Mouse (Mus musculus): ENCODE measurements around the gene Trim71. TPM values are rescaled to one million over a fixed set of nuclear protein-coding genes. Genes with fewer than 3 reads are reported as not detected.

Gene Trim71
- polyA plus RNA-seq, 1 experiment, result not detected

DNA sequence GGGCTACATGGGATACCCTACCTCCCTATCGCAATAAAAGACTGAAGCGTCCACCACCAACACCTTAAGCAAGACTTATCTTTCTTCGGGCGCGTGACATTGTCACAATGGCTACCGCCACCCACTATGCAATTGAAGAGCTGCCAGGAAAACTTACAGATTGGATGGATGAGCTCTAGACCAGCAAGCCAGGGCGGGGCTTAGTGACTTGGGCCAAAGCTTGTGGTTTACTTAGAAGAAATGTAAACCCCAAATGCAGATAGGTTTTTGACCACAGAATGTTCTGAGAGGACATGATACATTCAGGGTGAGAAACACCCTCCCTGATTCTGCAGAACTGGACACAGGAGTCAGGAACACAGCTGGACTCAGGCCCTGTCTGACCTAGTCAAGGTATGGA, 63.1 kb downstream of the Trim71 start:
- 85% methylated on average over 7 of the region's 7 CpGs for WGBS
- DNase-seq (ENCODE audit: low read depth, low spot score), result no peak

DNA sequence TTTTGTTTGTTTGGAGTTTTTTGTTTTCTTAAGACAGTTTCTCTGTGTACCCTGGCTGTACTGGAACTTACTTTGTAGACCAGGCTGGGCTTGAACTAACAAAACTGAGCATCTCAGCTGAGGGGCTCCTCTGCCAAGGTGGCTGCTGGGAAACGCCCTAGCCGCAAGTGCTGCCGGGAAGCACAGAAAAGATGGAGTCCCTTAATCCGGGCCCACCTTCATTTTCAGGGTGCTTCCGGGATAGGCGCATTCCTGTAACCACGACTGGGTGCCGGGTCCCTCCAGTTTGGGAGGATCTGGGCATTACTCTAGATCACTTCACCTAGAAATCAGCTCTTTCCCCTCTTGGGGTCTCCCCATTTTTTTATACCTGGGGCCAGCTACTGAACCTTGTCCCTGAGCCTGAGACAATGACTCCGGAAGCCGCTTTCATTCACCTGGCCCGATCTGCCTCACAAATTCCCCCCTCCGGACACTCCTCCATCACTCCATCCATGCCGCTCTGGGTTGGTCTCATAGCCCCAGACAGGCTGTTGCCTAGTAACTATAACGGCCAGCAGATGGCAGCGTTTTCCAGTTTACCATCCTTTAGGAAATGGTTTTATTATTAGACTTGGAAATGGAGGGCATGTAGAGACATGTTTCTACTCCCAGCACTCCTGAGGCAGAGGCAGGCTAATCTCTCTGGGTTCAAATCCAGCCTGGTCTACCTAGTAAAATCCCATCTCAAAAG, 64.2 kb downstream of the Trim71 start:
- DNase-seq (ENCODE audit: low read depth, low spot score), result peak; percentile 35

DNA sequence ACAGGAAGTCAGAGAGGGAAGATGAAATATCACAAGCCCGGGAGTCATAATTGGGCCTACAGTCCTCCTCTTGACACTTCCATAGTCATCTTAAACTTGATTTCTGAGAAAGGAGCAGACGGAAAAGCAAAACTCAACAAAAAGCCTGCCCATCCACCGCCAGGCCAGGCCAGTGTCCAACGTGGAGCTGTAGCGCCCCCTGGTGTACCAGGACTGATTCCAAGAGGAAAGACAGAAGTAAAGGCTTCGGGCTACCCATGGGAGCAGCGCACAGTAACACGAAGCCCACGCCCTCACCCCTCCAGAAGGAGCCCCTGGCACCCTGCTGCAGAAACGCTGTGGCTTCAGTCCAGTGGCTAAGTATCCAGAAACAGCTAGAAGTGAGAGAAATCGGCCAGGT, 66.0 kb downstream of the Trim71 start:
- 5% methylated on average over 11 of the region's 11 CpGs for WGBS

More for the DNA sequence above, 64.2 kb downstream of the Trim71 start:
- WGBS, result 32% methylated on average over 15 of the region's 15 CpGs

DNA sequence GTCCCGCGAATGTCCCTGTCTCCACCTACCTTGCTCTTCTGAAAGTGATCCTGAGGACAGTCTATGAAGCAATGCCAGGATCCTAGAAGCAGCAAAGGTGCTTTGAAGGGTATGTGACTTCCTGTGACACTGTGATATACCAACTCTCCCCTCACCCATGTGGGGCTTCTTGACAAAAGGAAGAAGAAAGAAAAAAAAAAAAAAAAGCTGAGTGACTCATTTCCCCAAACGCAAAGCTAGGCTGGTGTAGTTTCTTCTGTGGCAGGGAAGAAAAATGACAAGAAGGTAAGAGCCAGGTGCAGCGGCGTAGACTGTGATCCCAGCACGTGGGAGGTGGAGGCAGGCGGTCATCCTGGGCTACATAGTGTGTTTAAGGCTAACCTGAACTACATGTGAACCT, 67.7 kb downstream of the Trim71 start:
- WGBS, result 75% methylated on average over 7 of the region's 7 CpGs
- DNase-seq (ENCODE audit: low read depth, low spot score), result no peak

More for the DNA sequence above, 66.0 kb downstream of the Trim71 start:
- DNase-seq (ENCODE audit: low read depth, low spot score), result peak; percentile 62

- 27% methylated on average over 23 of the region's 23 CpGs for WGBS
- DNase-seq (ENCODE audit: low read depth, low spot score), result peak; percentile 21
These were observed 76.5 kb downstream of the Trim71 start for GRCm38 (mm10) chr9:114487481-114488258.

GRCm38 (mm10) chr9:114486808-114487207, 77.4 kb downstream of the Trim71 start:
- DNase-seq (ENCODE audit: low read depth, low spot score), result no peak
- WGBS, result 42% methylated on average over 4 of the region's 4 CpGs

DNA sequence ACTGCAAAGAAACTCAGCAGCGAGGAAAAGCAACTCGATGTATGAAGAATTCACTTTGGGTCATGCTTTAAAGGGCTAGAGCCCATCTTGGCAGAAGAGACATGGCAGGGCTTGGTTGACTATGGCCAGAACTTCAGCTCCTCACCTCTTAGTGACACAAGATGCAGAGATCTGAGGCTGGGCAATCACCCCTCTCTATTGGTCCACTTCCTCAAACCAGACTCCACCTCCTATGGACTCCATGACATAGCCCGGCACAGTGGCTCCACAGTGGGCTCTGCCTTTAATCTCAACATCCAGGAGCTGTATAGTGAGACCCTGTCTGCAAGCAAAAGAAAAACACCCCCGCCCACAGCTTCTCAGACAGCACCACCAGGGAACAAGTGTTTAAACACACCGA, 79.4 kb downstream of the Trim71 start:
- no peak for DNase-seq (ENCODE audit: low read depth, low spot score)
- WGBS, result 82% methylated on average over 5 of the region's 5 CpGs

GRCm38 (mm10) chr9:114480940-114481339, 83.2 kb downstream of the Trim71 start:
- 66% methylated on average over 3 of the region's 3 CpGs for WGBS
- DNase-seq (ENCODE audit: low read depth, low spot score), result no peak

DNA sequence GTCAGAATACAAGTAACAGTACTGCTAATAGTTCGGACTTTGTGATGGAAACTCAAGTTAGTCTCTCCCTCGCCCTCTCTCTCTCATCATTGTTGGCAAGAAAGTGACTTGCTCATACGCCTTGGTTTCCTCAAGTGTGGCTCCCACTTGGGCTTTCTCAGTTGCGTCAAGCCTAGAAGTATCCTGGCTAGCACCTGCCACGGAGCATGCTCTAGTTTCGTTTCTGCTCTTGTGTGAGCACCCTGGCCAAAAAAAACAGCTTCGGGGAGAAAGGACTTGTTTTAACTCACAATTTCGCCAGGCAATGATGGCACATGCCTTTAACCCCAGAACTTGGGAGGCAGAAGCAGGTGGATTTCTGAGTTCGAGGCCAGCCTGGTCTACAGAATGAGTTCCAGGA, 87.2 kb downstream of the Trim71 start:
- 93% methylated on average over 9 of the region's 9 CpGs for WGBS
- no peak for DNase-seq (ENCODE audit: low read depth, low spot score)

- WGBS, result 64% methylated on average over 7 of the region's 7 CpGs
- DNase-seq (ENCODE audit: low read depth, low spot score), result no peak
These were observed 92.3 kb downstream of the Trim71 start for GRCm38 (mm10) chr9:114471892-114472291.

DNA sequence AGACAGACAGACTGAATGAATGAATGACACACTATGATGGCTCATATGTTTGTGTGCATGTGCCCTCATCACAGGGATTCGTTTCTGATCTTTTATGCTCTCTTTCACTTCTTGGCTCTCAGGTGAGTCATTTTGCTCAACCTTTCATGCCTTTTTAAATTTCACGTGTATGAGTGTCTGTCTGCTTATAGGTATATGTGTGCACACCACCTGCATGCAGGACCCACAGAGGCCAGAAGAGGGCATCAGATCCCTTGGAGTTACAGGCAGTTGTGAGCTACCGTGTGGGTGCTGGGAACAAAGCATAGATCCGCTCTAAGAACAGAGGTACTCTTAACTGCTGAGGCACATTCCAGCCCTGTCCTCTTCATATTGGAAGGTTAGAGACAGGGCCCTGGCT, 95.5 kb downstream of the Trim71 start:
- DNase-seq (ENCODE audit: low read depth, low spot score), result no peak
- WGBS, result 95% methylated on average over 4 of the region's 4 CpGs

DNA sequence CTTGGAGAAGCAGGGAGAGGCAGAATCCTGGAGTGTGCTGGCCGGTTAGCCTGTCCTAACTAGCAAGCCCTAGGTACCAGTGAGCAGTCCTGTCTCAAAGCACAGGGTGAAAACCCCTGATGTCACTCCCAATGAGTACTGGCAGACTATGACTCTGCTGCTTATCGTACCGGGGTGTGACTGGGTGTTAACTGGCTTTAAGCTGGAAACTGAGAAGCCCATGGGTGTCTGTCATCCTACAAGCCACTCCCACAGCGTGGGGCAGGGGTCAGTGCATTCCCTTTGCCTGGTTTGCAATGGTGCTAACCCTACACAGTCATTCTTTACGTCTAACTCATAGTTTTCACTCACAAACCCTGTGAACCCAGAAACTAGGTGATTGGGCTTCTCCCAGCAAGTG, 96.0 kb downstream of the Trim71 start:
- 82% methylated on average over 5 of the region's 5 CpGs for WGBS
- no peak for DNase-seq (ENCODE audit: low read depth, low spot score)

GRCm38 (mm10) chr9:114466871-114467270, 97.3 kb downstream of the Trim71 start:
- 79% methylated on average over 7 of the region's 7 CpGs for WGBS
- no peak for DNase-seq (ENCODE audit: low read depth, low spot score)

DNA sequence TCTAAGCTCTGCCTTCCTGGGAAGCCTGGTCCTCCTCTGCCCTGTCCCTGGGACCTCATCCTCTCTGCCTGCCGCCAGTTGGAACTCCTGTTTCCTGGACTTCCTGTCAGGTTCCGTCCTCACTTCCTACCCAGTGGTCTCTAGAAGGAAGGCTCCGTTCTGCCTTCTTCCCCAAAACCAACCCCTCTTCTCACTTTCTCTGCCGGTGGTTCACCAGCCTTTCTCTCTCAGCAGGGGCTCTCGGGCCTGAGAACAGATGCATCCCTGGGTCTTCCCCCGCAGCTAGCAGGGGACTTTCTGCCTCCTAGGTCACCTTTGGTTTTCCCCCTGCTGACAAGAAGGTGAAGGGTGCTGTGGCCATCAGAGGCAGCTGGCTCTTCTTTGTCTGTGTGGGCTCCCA, 98.7 kb downstream of the Trim71 start:
- 82% methylated on average over 6 of the region's 6 CpGs for WGBS
- no peak for DNase-seq (ENCODE audit: low read depth, low spot score)

DNA sequence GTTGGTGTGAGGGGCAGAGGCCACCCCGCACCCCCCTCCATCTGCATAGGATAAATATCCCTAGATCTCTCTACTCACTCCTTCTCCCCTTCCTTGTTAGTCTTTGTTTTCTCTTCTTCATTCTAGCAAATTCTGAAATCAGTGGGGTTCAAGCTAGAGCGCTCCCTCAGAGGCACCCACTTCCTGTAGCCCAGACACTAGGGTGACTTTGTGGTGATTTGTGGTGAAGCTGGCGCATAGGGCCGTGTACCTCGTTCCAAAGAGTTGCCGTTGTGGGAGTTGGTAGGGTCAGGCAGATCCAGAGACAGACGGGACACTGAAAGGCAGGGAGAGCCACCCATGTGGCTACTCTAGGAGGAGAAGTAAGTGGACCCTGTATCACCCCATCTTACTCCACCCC, 101.6 kb downstream of the Trim71 start:
- WGBS, result 88% methylated on average over 7 of the region's 7 CpGs
- DNase-seq (ENCODE audit: low read depth, low spot score), result no peak

DNA sequence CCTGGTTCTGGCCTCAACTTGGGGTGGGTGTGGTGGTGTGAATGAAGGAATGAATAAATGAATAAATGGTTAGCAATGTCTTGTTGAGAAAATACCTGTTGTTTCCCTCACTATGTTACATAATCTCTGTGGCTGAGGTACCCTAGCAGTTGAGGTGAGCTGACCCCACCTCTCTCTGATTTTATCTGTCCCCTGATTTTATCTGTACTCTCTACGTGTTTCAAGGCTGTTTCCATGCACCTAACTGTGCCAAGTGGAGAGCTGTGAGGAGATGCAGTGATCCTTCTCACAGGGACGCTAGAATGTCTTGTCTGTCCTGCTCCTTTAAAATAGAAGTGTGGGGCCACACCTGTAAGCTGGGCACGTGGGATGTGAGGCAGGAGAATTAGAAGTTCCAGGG, 105.7 kb downstream of the Trim71 start:
- 79% methylated on average over 3 of the region's 3 CpGs for WGBS

More for the DNA sequence above, 105.7 kb downstream of the Trim71 start:
- DNase-seq (ENCODE audit: low read depth, low spot score), result no peak

Other genes with a start within 250 kb of the Trim71 start
- gene Bcl2a1c, start 234.2 kb downstream of the Trim71 start, polyA plus RNA-seq (2012; rRNA removed), result not detected in 2 replicates
- 26.7 and 30.3 TPM in 2 replicates for gene Crtap, start 173.7 kb downstream of the Trim71 start, polyA plus RNA-seq (2012; rRNA removed)
- 39.6 and 44.2 TPM in 2 replicates for gene Glb1, start 163.3 kb downstream of the Trim71 start, polyA plus RNA-seq (2012; rRNA removed)
- 3.9 and 9.0 TPM in 2 replicates for gene Tmppe, start 163.3 kb downstream of the Trim71 start, polyA plus RNA-seq (2012; rRNA removed)
- gene Ccr4, start 59.5 kb downstream of the Trim71 start, polyA plus RNA-seq (2012; rRNA removed), result 2.2 and 3.4 TPM in 2 replicates
- not detected in 2 replicates for gene C130032M10Rik, start 48.7 kb downstream of the Trim71 start, polyA plus RNA-seq (2012; rRNA removed)
- 20.5 and 25.3 TPM in 2 replicates for gene Cnot10, start 75.8 kb upstream of the Trim71 start, polyA plus RNA-seq (2012; rRNA removed)
- gene Dync1li1, start 124.4 kb upstream of the Trim71 start, polyA plus RNA-seq (2012; rRNA removed), result 15.3 and 24.2 TPM in 2 replicates
- 57.7 and 78.7 TPM in 2 replicates for gene Cmtm6, start 166.7 kb upstream of the Trim71 start, polyA plus RNA-seq (2012; rRNA removed)
- 74.3 and 77.1 TPM in 2 replicates for gene Cmtm7, start 217.5 kb upstream of the Trim71 start, polyA plus RNA-seq (2012; rRNA removed)

All from large intestine, adult 2 months (tissue).